Mouse (Mus musculus) heart, embryonic 16.5 days (tissue): ENCODE measurements around the gene Klhl29. TPM values are rescaled to one million over a fixed set of nuclear protein-coding genes. Genes with fewer than 3 reads are reported as not detected.

Source experiments
- ATAC-seq: fragments of 200-750 bp; cut with Nextera tagmentation; replicated peaks from 2 replicates; pipeline ENCODE4 v1.8.0; 2017; ENCODE audit warnings: moderate number of reproducible peaks; ENCODE audit not compliant: insufficient read depth, low FRiP score; ENCODE audit errors: extremely low read depth
- H3K27ac ChIP-seq: fragments of 300-500 bp; sonication (generic); 2 replicates; pipeline ENCODE4 v1.5.1; 2014; ENCODE audit warnings: mild to moderate bottlenecking, low read length, control low read depth, moderate library complexity
- H3K27me3 ChIP-seq: fragments of 300-500 bp; sonication (generic); 2 replicates; pipeline ENCODE4 v1.6.1; 2014; ENCODE audit warnings: low read length, mixed read lengths; ENCODE audit not compliant: control insufficient read depth, insufficient read depth
- H3K36me3 ChIP-seq: fragments of 300-500 bp; sonication (generic); 2 replicates; pipeline ENCODE4 v1.6.1; 2014; ENCODE audit not compliant: control insufficient read depth, insufficient read depth
- H3K4me1 ChIP-seq: fragments of 300-500 bp; sonication (generic); 2 replicates; pipeline ENCODE4 v1.6.1; 2014; ENCODE audit warnings: low read length, mixed read lengths; ENCODE audit not compliant: control insufficient read depth, insufficient read depth
- H3K4me2 ChIP-seq: fragments of 300-500 bp; sonication (generic); 2 replicates; pipeline ENCODE4 v1.6.1; 2014; ENCODE audit warnings: low read depth, mild to moderate bottlenecking, control low read depth, low read length
- H3K4me3 ChIP-seq: fragments of 300-500 bp; sonication (generic); 2 replicates; pipeline ENCODE4 v1.5.1; 2014; ENCODE audit warnings: mild to moderate bottlenecking, control low read depth, low read length
- H3K9ac ChIP-seq: fragments of 300-500 bp; sonication (generic); 2 replicates; pipeline ENCODE4 v1.6.1; 2014; ENCODE audit warnings: low read length, control low read depth
- H3K9me3 ChIP-seq: fragments of 300-500 bp; sonication (generic); replicated peaks from 2 replicates; pipeline ENCODE4 v1.6.1; 2016; ENCODE audit warnings: low read length; ENCODE audit not compliant: control insufficient read depth
- WGBS: fragments of 180-500 bp; shearing (Covaris S2); extraction: QIAGEN DNeasy Blood & Tissue Kit; methylation state at CpG from one replicate; pipeline ENCODE4 v1.1.7; 2014; 5-methylcytosine and 5-hydroxymethylcytosine counted together
- polyA plus RNA-seq: library from polyadenylated mRNA; unstranded; fragments of >200 nt; fragmentation: Nextera tagmentation; extraction: Ambion mirVana; gene quantifications from 2 replicates; pipeline ENCODE4 v1.2.1, GENCODE M21; 2015

Klhl29 gene
- polyA plus RNA-seq, 1 experiment from 2014 or later, result 0.25 TPM

DNA sequence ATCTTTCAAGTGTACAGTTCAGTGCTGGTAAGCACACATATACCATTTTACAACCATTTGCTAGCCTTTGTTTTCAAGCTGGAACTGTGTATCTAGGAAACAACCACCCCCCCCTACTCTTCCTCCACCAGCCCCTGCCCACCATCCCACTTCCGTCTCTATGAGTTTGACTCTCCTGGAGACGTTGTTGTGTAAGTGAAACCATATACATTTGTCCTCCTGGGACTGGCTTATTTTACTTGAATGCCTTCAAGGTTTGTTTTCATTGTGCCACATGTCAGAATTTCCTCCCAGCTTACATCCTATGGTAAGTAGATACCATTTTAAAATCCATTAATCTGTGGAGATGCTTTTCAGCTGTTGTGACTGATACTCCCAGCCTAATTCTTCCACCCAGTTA lies 267.7 kb downstream of the Klhl29 start:
- Histone ChIP-seq H3K4me1 (no peaks in the 10 kb centered on the region), H3K9me3 (no peaks in the 10 kb centered on the region), H3K4me2 (no peak overlapping the region), H3K27ac (no peak overlapping the region), H3K27me3 (no peaks in the 10 kb centered on the region), H3K9ac (no peak overlapping the region), H3K4me3 (no peak overlapping the region), H3K36me3 (no peaks in the 10 kb centered on the region)
- no peak for ATAC-seq
- WGBS, result 57% methylated on average over 2 of the region's 2 CpGs

GRCm38 (mm10) chr12:5104422-5105052 lies 270.9 kb downstream of the Klhl29 start:
- WGBS, result 82% methylated on average over 9 of the region's 9 CpGs
- Histone ChIP-seq H3K9me3 (no peaks in the 10 kb centered on the region), H3K4me3 (no peak overlapping the region), H3K27me3 (no peaks in the 10 kb centered on the region), H3K27ac (no peak overlapping the region), H3K36me3 (no peaks in the 10 kb centered on the region), H3K4me1 (peaks cover 5% of the 10 kb centered on the region), H3K4me2 (no peak overlapping the region), H3K9ac (no peak overlapping the region)
- no peak for ATAC-seq

- no peak overlapping the region for H3K4me2 ChIP-seq
- WGBS, result 54% methylated on average over 13 of the region's 13 CpGs
- no peak overlapping the region for H3K9ac ChIP-seq
- H3K4me3 ChIP-seq, result no peak overlapping the region
- H3K27ac ChIP-seq, result no peak overlapping the region
- H3K36me3 ChIP-seq, result no peaks in the 10 kb centered on the region
- ATAC-seq, result no peak
- H3K9me3 ChIP-seq, result no peaks in the 10 kb centered on the region
- no peaks in the 10 kb centered on the region for H3K27me3 ChIP-seq
- peaks cover 5% of the 10 kb centered on the region for H3K4me1 ChIP-seq
Measured at GRCm38 (mm10) chr12:5101411-5102024, 274.0 kb downstream of the Klhl29 start.

DNA sequence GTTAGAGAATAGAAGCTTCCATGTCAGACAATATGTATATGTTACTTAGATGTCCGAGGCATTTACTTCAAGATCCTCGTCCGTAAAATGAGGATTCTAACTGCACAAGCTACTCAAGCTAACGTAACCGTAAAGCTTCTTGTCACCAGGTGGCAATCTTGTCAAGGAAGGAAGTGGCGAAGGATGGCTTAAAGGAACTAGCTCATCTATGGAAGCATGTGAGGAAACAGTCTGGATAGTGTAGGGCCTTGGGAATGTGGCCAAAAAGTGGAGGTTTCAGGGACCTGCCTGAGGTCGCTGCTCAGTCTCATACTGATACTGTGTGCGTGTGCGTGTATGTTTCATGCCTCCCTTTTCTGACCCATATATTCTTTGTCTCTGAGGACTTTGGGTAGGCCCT lies 275.9 kb downstream of the Klhl29 start:
- no peak overlapping the region for H3K9ac ChIP-seq
- no peak overlapping the region for H3K4me3 ChIP-seq
- WGBS, result 68% methylated on average over 9 of the region's 9 CpGs
- H3K27ac ChIP-seq, result no peak overlapping the region
- H3K4me2 ChIP-seq, result no peak overlapping the region
- no peaks in the 10 kb centered on the region for H3K9me3 ChIP-seq
- ATAC-seq, result no peak
- H3K4me1 ChIP-seq, result peaks cover 5% of the 10 kb centered on the region
- no peaks in the 10 kb centered on the region for H3K27me3 ChIP-seq
- no peaks in the 10 kb centered on the region for H3K36me3 ChIP-seq

GRCm38 (mm10) chr12:5088639-5089038 lies 286.8 kb downstream of the Klhl29 start:
- Histone ChIP-seq H3K27me3 (no peaks in the 10 kb centered on the region), H3K4me1 (0 out of 2 replicates have a peak, but pooled peaks cover 4% of the 10 kb centered on the region), H3K27ac (no peak overlapping the region), H3K36me3 (no peaks in the 10 kb centered on the region), H3K9ac (no peak overlapping the region), H3K4me3 (no peak overlapping the region), H3K4me2 (no peak overlapping the region), H3K9me3 (no peaks in the 10 kb centered on the region)
- no peak for ATAC-seq
- WGBS, result 27% methylated on average over 1 of the region's 1 CpGs

- ATAC-seq, result no peak
- Histone ChIP-seq H3K4me2 (peak overlapping the region; percentile 5; the same call in 1 of the 2 replicates), H3K36me3 (no peaks in the 10 kb centered on the region), H3K4me1 (0 out of 2 replicates have a peak, but pooled peaks cover 4% of the 10 kb centered on the region), H3K27ac (no peak overlapping the region), H3K4me3 (no peak overlapping the region), H3K9ac (no peak overlapping the region), H3K9me3 (no peaks in the 10 kb centered on the region), H3K27me3 (no peaks in the 10 kb centered on the region)
- 22% methylated on average over 10 of the region's 10 CpGs for WGBS
Measured at GRCm38 (mm10) chr12:5087787-5088519, 287.5 kb downstream of the Klhl29 start.

DNA sequence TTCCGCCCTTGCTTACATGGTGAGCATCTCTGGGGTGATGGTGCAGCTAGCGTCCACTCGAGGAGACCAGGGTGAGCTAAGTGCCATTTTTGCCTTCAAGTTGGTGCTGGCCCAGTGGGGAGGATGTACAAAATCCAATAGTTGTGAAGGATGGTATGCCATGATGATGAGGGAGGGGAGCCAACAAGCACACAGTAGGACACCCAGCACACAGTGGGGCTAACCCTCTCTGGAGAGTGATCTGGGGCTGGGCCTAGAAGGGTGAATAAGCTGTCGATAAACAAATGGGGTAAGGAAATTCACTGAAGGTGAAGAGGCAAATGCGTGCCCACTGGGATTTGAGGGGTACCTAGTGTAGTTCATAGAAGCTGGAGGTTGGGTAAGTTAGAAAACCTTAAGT lies 290.8 kb downstream of the Klhl29 start:
- H3K9me3 ChIP-seq, result no peaks in the 10 kb centered on the region
- WGBS, result 90% methylated on average over 5 of the region's 5 CpGs
- H3K9ac ChIP-seq, result no peak overlapping the region
- H3K27me3 ChIP-seq, result no peaks in the 10 kb centered on the region
- no peaks in the 10 kb centered on the region for H3K36me3 ChIP-seq
- H3K4me1 ChIP-seq, result 0 out of 2 replicates have a peak, but pooled peaks cover 4% of the 10 kb centered on the region
- no peak overlapping the region for H3K4me2 ChIP-seq
- H3K27ac ChIP-seq, result no peak overlapping the region
- no peak overlapping the region for H3K4me3 ChIP-seq
- no peak; the same call in 1 of the 2 replicates for ATAC-seq

DNA sequence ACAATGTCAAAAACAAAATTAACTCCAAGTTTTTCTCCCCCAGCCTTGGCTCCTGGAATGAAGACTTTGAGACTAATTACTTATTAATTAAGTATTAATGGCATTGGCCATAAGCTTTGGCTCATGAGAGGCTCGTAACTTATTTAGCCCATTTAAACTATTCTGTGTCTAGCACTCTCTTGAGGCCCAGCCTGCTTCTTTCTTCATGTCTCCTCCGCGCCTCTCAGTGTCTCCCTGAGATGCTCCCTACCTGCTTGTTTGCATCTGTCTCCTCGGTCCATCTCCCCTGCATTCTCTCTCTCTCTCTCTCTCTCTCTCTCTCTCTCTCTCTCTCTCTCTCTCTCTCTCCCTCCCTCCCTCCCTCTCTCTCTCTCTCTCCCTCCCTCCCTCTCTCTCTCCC lies 294.0 kb downstream of the Klhl29 start:
- Histone ChIP-seq H3K4me3 (no peak overlapping the region), H3K4me1 (no peaks in the 10 kb centered on the region), H3K9me3 (no peaks in the 10 kb centered on the region), H3K9ac (no peak overlapping the region), H3K27me3 (no peaks in the 10 kb centered on the region), H3K4me2 (no peak overlapping the region), H3K36me3 (no peaks in the 10 kb centered on the region), H3K27ac (no peak overlapping the region)
- no peak for ATAC-seq
- WGBS, result 88% methylated on average over 4 of the region's 4 CpGs

- ATAC-seq, result no peak
- no peak overlapping the region for H3K9ac ChIP-seq
- no peak overlapping the region for H3K4me3 ChIP-seq
- no peak overlapping the region; the same call in 1 of the 2 replicates for H3K4me2 ChIP-seq
- H3K27ac ChIP-seq, result no peak overlapping the region
- 47% methylated on average over 12 of the region's 12 CpGs for WGBS
- H3K27me3 ChIP-seq, result no peaks in the 10 kb centered on the region
- H3K9me3 ChIP-seq, result no peaks in the 10 kb centered on the region
- H3K36me3 ChIP-seq, result no peaks in the 10 kb centered on the region
- no peaks in the 10 kb centered on the region for H3K4me1 ChIP-seq
Measured at GRCm38 (mm10) chr12:5073191-5073590, 302.3 kb downstream of the Klhl29 start.
